In genomic region chr13:42821426-42822106, GRCm38 (mm10) we compare ENCODE assay signal across 13 mouse cellular contexts.
A peak's percentile ranks its signal among the peaks of the same experiment; 100 is the strongest.
DNase-seq lines count a peak whose midpoint lies in the region; ATAC-seq and TF ChIP-seq lines count a peak whose summit lies in the region.
"Had no signal": no experiment of that assay in that cellular context is flagged by ENCODE, and none has a peak within 500 bp of the region (broad histone marks: within the 10 kb centered on the region; RNA-seq: fewer than 3 reads in every experiment).

No protein-coding gene starts in this region.

- H3K4me3 ChIP-seq in forebrain, postnatal 0 days (ENCODE audit: low read depth, low read length): no peak overlapping the region
- H3K4me3 ChIP-seq: limb, embryonic 15.5 days; myocyte had no signal

- no peaks in the 10 kb centered on the region for H3K4me1 ChIP-seq in forebrain, postnatal 0 days (ENCODE audit: insufficient read depth)
- H3K4me1 ChIP-seq: limb, embryonic 15.5 days had no signal

- no peak overlapping the region for H3K9ac ChIP-seq in forebrain, postnatal 0 days
- H3K9ac ChIP-seq: limb, embryonic 15.5 days had no signal

- H3K36me3 ChIP-seq in forebrain, postnatal 0 days (ENCODE audit: insufficient read depth): no peaks in the 10 kb centered on the region; the same call in 1 of the 2 replicates
- H3K36me3 ChIP-seq: G1E; limb, embryonic 15.5 days had no signal

- no peak overlapping the region for H3K4me2 ChIP-seq in forebrain, postnatal 0 days (ENCODE audit: low read depth)
- H3K4me2 ChIP-seq: heart, embryonic 11.5 days; limb, embryonic 15.5 days had no signal

- H3K27me3 ChIP-seq in forebrain, postnatal 0 days (ENCODE audit: insufficient read depth, low read length): no peaks in the 10 kb centered on the region
- H3K27me3 ChIP-seq: limb, embryonic 15.5 days had no signal

- no peaks in the 10 kb centered on the region for H3K9me3 ChIP-seq in forebrain, postnatal 0 days (ENCODE audit: low read length)
- H3K9me3 ChIP-seq: limb, embryonic 15.5 days had no signal

- no peak overlapping the region for H3K27ac ChIP-seq in forebrain, postnatal 0 days (ENCODE audit: low read depth, low read length)
- H3K27ac ChIP-seq: limb, embryonic 15.5 days had no signal

- TF ChIP-seq CTCF in forebrain, postnatal 0 days (IDR thresholded peaks at IDR 0.05; ENCODE audit: low read depth): no peak

- ATAC-seq in forebrain, postnatal 0 days: no peak
- ATAC-seq: lung, postnatal 0 days had no signal

- peak; percentile 19 for DNase-seq in adrenal gland, postnatal 14 days
- no peak for DNase-seq in adrenal gland, postnatal 25 days
- peak; percentile 6 for DNase-seq in kidney, adult 18-20 months
- no peak for DNase-seq in kidney, adult 11 months
- DNase-seq in Muller cell, postnatal 12 days (ENCODE audit: inconsistent ontology term): peak; percentile 48
- peak; percentile 38 for DNase-seq in kidney, postnatal 14 days
- no peak for DNase-seq in cerebellum, postnatal 25 days
- DNase-seq in forebrain, postnatal 0 days: no peak

- 65% methylated on average over 15 of the region's 15 CpGs for WGBS in forebrain, postnatal 0 days

Comparison
In these comparisons a context has a peak if more than half of its experiments do, and no peak if none do; other contexts are left out.
1. DNase-seq: peak in adrenal gland, postnatal 14 days (single experiment), kidney, adult 18-20 months (single experiment), Muller cell, postnatal 12 days (single experiment) and kidney, postnatal 14 days (single experiment); none in adrenal gland, postnatal 25 days (single experiment), kidney, adult 11 months (single experiment), cerebellum, postnatal 25 days (0 of 2) and forebrain, postnatal 0 days (single experiment).